Mouse (Mus musculus) embryo, embryonic 9.5 days (tissue): ENCODE measurements at regions not wholly inside any gene's neighbourhood (a gene's known extent, or its start where the extent isn't known, plus 50 kb on each side); places are given as distances from the start of the nearest gene placed in this dataset.

Experiments used
- DNase-seq: peaks from one replicate; pipeline ENCODE4 v3.0.0-alpha.2; 2017; ENCODE audit errors: extremely low spot score

DNA sequence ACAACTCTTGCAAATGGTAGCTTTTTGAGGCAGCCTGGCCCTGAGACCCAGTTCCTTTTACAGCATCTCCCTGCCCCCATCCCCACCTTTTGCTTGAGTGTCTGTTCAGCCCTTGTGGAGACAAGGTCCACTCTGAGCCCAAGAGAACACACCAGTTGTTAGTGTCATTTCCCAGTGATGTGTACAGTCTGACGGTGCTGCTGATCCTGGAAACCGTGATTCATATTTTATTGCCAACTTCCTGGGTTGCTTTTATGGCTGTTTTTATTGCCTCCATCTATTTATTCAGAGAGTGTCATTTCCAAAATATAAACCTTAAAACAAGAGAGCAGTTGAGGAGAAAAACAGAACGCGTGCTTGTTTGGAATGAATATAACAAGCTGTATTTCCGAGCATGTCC lies 309.6 kb upstream of the Isl1 start:
- DNase-seq: no peak

DNA sequence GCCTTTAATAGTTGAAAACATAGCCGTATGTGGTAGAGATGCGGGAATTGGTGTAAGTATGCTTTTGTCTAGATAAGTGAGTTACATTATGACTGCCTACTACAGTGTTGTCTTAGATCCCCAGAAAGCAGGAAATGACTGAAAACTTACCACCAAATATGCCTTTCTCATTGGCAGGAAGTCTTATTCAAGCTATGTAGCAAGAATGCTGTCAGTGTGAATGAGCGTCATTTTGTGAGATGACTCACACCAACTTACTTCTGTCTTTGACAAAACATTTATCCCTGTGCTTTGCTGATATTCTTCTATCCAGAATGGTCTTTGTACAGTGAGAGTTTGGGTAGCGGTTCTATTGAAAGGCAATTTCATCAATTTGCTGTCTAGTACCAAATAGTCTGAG lies 286.9 kb upstream of the Isl1 start:
- DNase-seq: no peak

DNA sequence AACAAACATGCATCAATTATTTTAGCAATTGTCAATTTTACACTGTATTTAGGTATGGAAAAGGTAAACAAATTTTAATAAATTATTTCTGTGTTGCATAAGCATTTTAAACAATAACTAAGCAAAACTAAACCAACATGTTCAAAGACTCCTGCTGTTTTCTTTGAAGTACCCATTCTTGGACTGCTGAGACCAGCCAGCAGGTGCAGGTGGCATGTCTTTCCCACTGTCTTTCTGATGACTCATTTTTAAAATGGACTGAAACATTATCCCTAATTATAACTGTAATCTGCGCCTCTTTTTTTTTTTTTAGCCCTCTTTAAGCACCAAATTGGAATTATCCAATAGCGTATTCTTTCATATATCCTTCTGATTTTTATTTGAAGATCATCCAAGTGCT lies 286.0 kb upstream of the Isl1 start:
- DNase-seq: no peak

DNA sequence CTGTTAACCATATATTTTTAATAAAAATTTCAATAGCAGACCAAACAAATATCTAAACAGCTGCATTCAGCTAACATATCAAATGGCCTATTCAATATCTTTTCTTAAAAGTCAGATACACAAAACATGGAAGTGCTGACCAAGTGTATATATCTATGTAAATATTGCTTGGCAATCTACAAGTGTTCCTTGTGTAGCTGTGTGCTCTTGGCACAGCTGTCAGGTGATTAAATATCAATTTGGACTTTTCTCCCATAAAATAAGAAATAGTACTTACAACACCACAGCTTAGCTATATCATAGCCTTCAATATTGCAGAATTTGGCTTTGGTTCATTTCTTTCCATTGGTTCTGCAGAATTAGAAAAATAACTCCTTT lies 266.5 kb upstream of the Isl1 start:
- DNase-seq: no peak

DNA sequence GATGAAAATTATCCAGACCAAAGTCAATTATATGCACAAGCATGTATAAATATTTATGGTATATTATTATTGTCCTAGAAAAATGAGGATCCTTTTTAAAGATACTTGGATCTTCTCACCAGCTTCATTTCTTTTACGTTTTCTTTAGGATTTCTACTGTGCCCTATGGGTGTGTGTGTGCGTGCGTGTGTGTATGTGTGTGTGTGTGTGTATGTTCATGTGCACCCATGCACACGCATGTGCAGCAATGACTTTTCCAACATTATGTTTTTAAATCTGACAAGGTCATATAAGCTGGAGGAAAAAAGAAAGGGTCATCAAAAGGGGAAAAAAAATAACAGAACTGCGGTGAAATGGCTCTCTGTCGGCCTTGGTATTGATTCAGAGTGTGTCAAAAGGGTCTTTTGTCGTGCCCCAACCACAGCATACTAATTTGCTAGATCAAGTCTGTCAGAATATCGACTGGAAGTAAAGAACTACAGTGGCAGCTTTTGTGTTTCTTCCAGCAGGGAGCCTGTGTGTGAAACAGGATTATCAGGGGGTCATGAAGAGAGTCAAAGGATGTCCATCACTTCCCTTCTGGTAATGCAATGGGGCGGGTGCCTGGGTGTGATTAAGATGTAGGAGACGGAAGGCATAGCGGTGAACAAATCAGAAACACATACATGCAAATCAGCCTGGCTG lies 265.9 kb upstream of the Isl1 start:
- peak; percentile 32 for DNase-seq

DNA sequence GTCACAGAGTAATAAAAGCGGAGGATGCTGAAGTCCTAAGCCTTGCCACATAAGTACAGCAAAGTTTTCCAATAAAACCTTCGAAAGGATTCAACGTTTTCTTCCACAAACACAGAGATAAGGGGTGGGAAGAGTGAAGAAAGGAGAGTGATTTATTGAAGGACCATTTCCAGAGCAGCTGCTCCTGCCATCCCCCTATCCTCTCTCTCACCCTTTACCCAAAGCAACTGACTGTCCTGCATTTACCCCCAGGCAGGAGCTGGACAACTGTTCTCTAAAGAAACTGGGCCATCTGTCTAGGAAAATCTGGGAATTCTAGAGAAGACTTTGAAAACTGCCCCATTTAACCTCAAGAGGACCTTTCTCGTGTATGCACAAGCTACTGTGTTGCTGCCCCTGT lies 245.6 kb upstream of the Isl1 start:
- peak; percentile 7 for DNase-seq

DNA sequence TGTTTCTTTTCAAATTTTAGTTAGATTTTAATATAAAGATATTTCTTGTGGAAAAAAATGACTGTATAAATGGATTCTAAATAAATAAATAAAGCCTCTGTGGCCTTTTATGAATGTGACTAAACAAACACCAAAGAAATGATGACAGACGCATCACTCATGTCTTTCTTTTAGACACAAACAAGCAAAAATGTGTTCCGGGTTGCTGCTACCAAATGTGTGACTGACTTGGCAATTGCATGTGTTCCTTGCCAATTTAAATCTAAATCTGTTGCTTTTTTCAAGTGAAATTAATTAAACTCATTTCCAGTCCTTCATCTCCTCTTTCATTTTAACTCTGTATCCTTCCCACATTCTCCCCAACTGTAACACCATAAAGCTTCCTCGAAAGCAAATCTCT lies 225.7 kb upstream of the Isl1 start:
- no peak for DNase-seq

DNA sequence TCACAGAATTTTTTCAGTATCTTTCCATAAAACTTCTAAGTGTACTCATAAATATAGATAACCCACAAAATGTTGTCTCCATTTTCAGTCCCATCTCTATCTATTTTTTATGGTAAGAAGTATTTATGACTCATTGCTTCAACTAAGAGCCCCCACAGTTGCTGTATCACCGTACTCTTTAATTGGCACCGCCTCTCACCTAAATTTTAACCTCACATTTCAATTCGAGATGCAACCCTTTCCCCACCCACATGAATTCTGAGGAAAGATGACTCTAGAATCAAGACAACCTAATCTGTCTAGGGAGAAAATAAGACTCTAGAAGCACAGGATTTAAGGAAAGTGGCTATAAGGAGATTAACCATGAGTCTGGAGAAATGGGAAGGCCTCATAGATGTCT lies 223.7 kb upstream of the Isl1 start:
- no peak for DNase-seq

DNA sequence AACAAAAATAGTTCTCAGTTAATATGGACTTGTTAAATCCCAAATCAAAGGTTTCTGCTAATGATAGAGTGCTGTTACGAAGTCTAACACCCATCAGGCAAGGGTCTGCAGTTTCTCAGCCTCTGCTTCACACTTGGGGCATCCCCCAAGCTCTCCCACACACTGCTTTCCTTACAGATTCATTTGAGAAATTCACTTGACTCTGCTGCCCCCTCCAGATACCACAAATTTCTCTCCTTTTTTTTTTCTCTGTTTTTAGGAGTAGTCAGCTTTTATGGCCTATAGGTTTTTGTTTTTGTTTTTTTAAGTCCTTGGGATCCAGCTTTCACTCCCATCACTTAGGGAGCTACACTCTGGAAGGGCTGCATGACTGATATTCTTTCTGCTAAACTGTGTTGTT lies 218.8 kb upstream of the Isl1 start:
- DNase-seq: no peak

DNA sequence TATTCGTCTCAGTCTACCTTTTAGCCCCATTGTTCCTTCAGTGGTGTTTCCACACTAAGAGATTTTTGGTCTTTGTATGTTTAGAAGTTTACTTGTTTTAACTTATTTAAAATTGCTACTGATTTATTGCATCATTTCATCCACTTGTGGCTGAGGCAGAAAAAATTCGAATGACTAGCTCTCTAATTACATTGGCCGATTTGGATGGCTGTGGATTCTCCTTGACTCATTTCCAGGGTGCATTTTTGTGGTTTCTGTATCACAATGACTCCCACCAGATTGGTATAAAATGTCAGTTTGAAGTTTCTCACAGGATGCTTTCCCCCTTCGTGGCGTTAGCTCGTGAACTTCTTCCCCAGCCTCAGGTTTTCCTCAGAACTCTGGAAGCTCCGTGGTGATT lies 217.5 kb upstream of the Isl1 start:
- no peak for DNase-seq

DNA sequence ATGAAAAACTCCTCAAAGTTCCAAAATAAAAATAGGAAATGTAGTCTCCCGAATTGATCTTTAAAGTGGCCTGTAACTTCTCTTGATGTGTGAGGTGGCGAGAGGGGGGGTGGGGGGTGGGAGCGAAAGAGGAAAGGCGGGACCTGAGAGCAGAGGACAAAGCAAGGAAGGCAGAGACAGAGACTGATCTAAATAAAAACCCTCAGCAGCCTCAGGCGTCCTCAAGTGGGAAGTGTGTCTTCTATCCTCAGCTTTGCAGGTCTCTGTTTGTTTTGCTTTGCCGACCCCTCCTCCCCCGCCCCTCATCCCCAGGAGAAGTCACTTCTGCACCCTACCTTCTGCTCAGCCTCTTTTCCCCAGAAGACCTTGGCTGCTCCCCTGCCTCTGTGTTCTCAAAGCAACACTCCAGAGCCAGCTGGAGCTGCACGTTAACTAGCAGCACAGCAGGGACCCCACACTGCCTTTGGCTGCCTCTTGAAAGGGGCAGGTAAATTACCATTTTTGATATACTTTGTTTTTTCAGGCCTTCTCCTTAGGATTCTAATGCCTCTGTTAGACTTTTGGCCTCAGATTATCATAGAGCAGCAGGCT lies 214.3 kb upstream of the Isl1 start:
- DNase-seq: peak; percentile 15

DNA sequence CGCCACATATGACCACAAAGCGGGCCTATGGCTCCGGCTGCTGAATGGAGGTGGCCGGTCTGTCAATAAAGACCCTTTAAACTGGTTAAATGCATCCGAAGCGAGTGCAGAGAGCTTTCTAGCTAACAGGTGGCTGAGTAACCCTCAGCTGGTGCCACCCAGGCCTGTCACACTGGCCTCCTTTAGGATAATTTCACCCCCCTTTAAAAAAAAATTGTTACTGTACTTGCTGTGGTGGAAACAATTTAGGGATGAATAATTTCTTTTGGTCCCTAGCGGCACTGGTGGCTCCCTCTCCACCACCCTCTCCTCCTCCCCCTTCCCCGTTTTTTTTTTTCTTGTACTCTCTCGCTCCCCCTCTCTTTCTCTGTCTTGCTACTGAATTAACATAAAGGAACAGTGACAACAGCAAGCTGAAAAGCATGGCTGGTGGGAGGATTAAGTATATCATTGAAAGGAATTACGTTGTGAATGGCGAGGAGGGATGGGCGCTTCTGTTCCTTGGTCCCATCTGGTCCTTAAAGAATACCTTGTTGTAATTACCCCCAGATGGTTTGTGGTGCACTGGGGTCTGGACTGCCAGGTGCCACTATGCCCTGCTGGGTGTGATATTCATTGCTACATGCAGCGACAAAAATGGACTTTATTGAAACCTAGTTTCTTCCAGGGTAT lies 205.3 kb upstream of the Isl1 start:
- DNase-seq: peak; percentile 28

DNA sequence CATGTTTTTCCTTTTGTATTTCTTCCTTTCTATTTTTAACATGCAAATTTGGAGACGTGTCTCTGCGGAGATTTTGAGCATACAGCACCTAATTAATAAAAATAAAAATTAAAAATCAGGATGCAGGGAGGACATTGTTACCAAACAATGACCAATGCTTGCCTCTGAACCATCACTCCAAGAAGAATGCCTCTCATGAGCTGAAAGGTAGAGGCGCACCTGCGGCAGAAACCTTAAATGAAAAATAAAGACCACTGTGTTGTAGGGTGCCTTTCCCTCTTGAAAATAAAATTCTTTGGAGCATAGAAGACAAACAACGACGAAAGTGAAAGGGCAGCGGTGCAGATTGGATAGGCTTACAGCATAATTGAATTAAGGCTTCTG lies 204.8 kb upstream of the Isl1 start:
- DNase-seq: no peak

DNA sequence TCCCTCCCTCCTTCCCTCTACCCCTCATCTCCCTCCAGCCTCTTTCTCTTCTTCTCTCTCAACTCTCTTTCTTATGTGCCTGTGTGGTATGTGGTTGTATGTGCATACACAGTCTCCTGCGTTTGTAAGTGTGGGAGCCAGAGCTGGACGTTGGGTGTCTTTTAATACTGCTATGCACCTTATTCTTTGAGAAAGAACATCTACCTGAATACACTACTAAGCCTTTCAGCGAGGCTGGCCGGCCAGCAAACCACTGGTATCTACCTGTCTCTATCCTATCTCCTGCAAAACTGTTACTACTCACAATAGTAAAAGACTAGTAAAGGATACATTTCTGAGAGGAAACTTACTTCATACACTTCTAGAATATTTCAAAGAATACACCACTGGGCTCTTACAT lies 202.9 kb upstream of the Isl1 start:
- no peak for DNase-seq

DNA sequence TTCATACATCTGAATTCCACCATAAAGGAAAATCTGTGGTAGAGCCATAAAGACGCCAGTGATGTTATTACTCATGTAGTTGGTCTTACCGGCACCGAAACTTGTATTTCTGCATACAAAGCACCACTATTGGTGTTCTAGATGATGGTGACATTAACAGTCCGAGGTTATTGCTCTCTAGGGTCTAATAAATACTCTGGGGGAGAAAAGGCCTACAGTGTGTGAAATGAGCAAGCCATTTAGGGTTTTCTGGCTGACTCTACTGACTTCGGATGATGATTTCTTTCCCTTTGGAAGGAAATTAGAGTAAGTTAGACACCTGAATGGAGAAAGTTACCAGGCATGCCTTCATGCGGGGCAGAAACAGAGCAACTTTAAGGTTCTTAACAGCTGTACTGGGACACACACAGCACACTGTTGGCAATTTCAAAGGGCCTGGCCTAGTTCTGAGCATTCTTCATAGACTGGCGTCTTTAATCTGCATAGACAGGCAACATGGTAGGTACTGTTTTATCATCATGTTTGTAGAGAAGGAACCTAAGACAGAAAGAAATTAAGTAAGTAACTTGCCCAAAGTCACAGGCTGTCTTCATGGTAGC lies 198.8 kb upstream of the Isl1 start:
- no peak for DNase-seq

DNA sequence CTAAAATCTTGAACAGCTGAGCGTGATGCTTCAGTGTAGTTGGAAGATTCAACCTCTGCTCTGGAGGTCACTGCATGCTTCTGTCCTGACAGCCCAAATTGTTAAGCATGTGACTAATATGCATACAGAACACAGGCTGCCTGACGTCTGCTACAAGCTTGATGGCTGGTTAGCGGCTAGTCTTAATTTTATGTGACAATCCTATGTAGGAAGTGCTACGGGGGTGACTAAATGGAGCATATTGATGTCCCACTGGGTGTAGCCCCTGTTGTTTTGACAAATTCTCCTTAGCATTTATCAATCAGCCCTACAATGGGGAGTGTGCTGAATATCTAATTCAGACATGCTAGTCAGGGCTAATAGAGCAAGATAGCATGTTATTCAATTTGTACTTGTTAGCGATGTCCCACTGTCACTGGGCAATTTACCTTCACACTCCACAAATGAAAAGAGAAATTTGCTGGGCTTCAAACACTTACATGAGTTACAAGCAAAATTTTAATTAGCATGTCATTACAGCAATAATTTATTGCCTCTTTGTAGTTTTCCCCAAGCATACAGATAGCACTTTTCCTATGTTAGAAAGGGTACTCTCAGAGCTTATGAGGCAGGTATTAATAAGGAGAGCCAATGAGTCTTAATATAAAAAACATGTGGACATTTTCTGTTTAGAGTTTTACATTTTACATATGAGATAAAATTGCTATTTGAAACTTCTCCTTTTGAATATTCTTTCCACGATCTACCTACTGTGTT lies 188.3 kb upstream of the Isl1 start:
- DNase-seq: no peak

DNA sequence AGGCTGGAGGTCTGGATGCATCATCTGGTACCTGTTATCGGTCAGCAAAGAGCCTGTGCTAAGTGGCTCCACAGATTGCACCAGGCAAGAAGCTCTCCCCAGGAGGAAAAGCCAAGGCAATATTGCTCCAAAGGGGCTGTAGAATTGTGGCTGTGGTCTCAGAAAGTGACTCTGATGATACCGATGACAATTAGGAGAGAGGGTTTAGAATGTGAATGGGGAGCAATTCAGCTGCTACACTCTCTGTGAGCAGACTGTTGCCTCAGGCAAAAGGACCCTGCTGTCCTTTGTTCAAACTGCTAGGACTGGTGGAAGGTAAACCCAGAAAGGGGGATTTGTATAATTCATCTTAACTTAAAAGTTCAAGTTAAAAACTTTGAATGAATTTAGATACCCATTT lies 186.2 kb upstream of the Isl1 start:
- peak; percentile 26 for DNase-seq

DNA sequence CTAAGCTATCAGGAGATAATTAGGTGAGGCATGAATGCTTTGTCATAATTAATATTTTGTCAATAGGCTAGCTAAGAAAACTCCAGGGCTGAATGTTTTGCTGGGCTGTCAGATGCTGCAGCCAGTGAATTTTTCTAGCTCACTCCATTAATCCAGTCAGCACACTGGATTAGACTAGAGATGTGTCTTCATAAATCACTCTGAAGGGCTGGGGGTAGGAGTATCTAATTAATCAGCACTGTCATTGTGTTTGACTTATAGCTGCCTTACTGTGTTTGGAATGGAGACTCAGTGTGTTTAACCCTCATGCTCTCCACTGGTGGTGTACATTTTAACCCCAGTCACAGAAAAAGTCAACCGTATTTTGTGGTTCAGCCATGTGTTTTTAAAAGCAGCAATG lies 179.9 kb upstream of the Isl1 start:
- peak; percentile 17 for DNase-seq

DNA sequence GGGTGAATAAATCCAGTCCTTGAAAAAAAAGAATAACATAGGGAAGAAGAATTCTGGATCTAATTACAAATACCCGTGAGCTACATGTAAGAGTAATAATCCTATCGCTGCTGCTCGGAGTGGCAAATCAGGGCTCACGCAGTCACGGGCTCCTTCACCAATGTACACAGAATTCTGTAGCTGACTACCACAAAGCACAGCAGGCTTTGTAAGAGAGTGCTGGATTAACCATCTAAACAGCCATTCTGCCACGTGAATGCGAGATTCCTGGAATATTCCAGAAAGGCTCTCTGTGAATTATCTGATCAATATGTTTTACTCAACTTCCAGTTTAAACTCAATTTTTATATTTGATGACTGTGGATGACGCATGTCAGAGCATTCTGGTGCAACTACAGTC lies 165.1 kb upstream of the Isl1 start:
- no peak for DNase-seq

DNA sequence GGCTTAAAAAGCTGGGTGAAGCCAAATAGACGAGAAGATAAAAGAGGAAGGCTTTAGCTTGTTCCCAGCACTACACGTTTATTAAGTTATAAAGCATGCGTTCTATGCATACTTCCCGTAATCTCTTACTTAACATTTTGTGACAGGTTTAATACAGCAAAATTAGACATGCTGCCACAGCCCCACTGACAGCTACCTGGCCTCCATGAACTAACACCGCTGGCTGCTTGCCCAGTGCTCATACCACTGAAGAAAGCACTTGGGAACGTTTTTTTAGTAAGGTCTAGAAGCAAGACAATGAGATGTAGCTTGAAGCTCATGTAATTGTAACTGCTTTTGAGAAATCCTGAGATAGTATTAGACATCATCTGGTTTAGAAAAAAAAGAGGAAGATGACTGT lies 152.3 kb upstream of the Isl1 start:
- DNase-seq: no peak

DNA sequence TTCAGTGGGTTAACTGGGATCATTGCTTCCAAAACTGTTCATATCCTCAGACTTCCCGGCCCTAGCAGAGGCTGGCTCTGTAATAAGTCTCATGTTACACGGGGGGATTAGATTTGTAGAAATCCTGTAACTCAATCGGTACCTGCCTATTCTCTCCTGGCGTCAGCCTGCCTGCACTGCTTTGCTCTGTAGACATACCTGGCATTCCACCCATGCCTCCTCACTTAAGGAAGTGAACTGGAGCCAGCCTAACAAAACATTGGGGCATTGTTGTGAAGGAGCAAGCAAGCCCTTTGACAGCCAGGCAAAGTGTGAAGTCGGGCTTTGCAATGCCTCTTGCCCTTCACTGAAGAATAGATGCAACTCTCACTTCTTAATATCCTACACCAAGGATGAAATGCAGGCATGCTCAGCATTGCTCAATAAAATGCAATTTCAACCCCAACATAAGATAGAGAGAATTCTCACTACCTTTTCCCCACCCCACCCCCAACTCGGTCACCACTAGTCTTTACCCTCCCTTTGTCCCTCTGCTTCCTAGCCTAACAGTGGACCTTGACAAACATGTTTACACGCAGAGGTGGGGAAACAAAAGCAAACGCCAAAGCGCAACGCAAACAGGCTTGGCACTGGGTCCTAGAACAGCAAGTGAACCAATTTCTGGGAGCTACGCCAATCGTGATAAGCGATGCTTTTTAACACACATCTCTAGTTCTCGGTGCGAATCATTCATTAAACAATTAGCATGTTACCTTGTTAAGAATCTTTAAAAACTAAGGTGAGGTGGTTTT lies 133.9 kb upstream of the Isl1 start:
- DNase-seq: peak; percentile 18

DNA sequence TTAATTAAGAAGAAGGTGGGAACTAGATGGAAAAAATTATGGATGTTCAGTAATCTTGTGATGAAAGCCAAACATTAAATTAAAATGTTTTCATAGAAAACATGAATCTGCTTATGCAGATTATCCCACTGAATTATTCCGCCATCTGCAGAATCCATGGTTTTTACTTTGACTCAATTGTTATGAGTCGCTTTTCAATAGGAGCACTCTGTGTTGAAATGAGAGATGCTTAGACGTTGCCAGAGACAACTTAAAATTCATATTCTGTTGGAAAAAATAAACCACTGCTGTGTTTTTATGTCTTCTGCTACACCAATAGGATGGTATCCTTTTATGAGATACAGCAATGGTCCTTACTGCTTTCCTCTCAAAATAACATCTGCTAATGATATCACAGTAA lies 108.3 kb upstream of the Isl1 start:
- DNase-seq: no peak
